Mouse (Mus musculus) ES-Bruce4 (cell line): ENCODE results near the gene Ksr1.

Experiments used
- CTCF ChIP-seq: IDR thresholded peaks from one replicate; pipeline ENCODE4 v1.8.1; 2011; ENCODE audit warnings: low read depth, low read length
- POLR2A ChIP-seq: IDR thresholded peaks from one replicate; pipeline ENCODE4 v1.8.1; 2011; ENCODE audit warnings: low read length; ENCODE audit not compliant: insufficient read depth

DNA sequence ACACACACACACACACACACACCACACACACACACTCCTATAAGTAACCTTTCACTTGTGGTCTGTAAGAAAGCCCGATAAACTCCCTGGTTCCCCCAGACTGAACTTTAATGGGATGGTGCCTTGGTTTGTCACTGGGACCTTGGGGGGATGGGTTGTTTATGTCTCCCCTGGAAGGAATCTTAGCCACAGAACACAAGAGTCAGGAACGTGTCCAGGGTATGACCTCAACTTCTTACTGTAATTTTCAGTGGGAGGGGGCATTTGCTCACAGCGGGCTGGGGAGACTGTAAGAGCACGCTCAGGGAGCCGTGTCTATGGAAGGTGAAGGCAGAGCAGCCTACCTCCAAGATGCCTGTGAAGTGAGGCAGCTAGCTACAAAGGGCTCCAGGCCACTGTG is 49.5 kb downstream of the Ksr1 start:
- TF ChIP-seq CTCF (no peak), POLR2A (no peak)
